Mouse (Mus musculus): ENCODE results near the gene Sirt2. TPM values are rescaled to one million over a fixed set of nuclear protein-coding genes. Genes with fewer than 3 reads are reported as not detected.

Gene Sirt2
- polyA plus RNA-seq, 1 experiment from 2014 or later = 110 TPM

GRCm38 (mm10) chr7:28825686-28826401, 59.3 kb downstream of the Sirt2 start:
- Histone ChIP-seq H3K27me3 (replicated peaks; ENCODE audit: control insufficient read depth, insufficient read depth, low read length) (no peaks in the 10 kb centered on the region), H3K4me3 (ENCODE audit: low read depth, low read length) (peak overlapping the region; percentile 39), H3K4me1 (ENCODE audit: control insufficient read depth, insufficient read depth, low read length) (peaks cover 9% of the 10 kb centered on the region), H3K9ac (ENCODE audit: low read length) (peak overlapping the region; percentile 66), H3K9me3 (replicated peaks; ENCODE audit: control insufficient read depth, low read length) (no peaks in the 10 kb centered on the region), H3K27ac (ENCODE audit: low read depth, low read length) (peak overlapping the region; percentile 21; the same call in 1 of the 2 replicates), H3K4me2 (ENCODE audit: low read length) (peak overlapping the region; percentile 69), H3K36me3 (ENCODE audit: control insufficient read depth, insufficient read depth, low read length) (peaks cover 38% of the 10 kb centered on the region)
- DNase-seq (ENCODE audit: low spot score) = no peak
- 61% methylated on average over 11 of the region's 11 CpGs for WGBS
- ATAC-seq = no peak

- Histone ChIP-seq H3K27me3 (replicated peaks; ENCODE audit: control insufficient read depth, insufficient read depth, low read length) (no peaks in the 10 kb centered on the region), H3K36me3 (ENCODE audit: control insufficient read depth, insufficient read depth, low read length) (peaks cover 35% of the 10 kb centered on the region), H3K4me2 (ENCODE audit: low read length) (no peak overlapping the region), H3K9me3 (replicated peaks; ENCODE audit: control insufficient read depth, low read length) (no peaks in the 10 kb centered on the region), H3K27ac (ENCODE audit: low read depth, low read length) (no peak overlapping the region), H3K4me3 (ENCODE audit: low read depth, low read length) (no peak overlapping the region), H3K4me1 (ENCODE audit: control insufficient read depth, insufficient read depth, low read length) (peaks cover 9% of the 10 kb centered on the region), H3K9ac (ENCODE audit: low read length) (no peak overlapping the region)
- DNase-seq (ENCODE audit: low spot score) (no peak), ATAC-seq (no peak)
- WGBS = 92% methylated on average over 7 of the region's 7 CpGs
These were observed 59.9 kb downstream of the Sirt2 start for GRCm38 (mm10) chr7:28826402-28826772.

- H3K27ac ChIP-seq (ENCODE audit: low read depth, low read length) = no peak overlapping the region
- WGBS = 42% methylated on average over 3 of the region's 3 CpGs
These were observed 60.8 kb downstream of the Sirt2 start for GRCm38 (mm10) chr7:28827338-28827737.

GRCm38 (mm10) chr7:28829821-28830220, 63.3 kb downstream of the Sirt2 start:
- WGBS = 95% methylated on average over 8 of the region's 8 CpGs
- Histone ChIP-seq H3K4me1 (ENCODE audit: control insufficient read depth, insufficient read depth, low read length) (peaks cover 5% of the 10 kb centered on the region; the same call in 1 of the 2 replicates), H3K9me3 (replicated peaks; ENCODE audit: control insufficient read depth, low read length) (no peaks in the 10 kb centered on the region), H3K4me3 (ENCODE audit: low read depth, low read length) (no peak overlapping the region), H3K27me3 (replicated peaks; ENCODE audit: control insufficient read depth, insufficient read depth, low read length) (no peaks in the 10 kb centered on the region), H3K9ac (ENCODE audit: low read length) (no peak overlapping the region), H3K27ac (ENCODE audit: low read depth, low read length) (no peak overlapping the region), H3K4me2 (ENCODE audit: low read length) (no peak overlapping the region), H3K36me3 (ENCODE audit: control insufficient read depth, insufficient read depth, low read length) (peaks cover 21% of the 10 kb centered on the region; the same call in 1 of the 2 replicates)
- DNase-seq (ENCODE audit: low spot score) = no peak
- no peak for ATAC-seq

More at GRCm38 (mm10) chr7:28827338-28827737, 60.8 kb downstream of the Sirt2 start:
- Histone ChIP-seq H3K9me3 (replicated peaks; ENCODE audit: control insufficient read depth, low read length) (no peaks in the 10 kb centered on the region), H3K9ac (ENCODE audit: low read length) (no peak overlapping the region), H3K27me3 (replicated peaks; ENCODE audit: control insufficient read depth, insufficient read depth, low read length) (no peaks in the 10 kb centered on the region), H3K4me1 (ENCODE audit: control insufficient read depth, insufficient read depth, low read length) (peaks cover 9% of the 10 kb centered on the region), H3K4me3 (ENCODE audit: low read depth, low read length) (no peak overlapping the region), H3K4me2 (ENCODE audit: low read length) (no peak overlapping the region), H3K36me3 (ENCODE audit: control insufficient read depth, insufficient read depth, low read length) (peaks cover 33% of the 10 kb centered on the region)
- DNase-seq (ENCODE audit: low spot score) = peak; percentile 83
- no peak for ATAC-seq

GRCm38 (mm10) chr7:28830981-28831380, 64.4 kb downstream of the Sirt2 start:
- no peaks in the 10 kb centered on the region for H3K9me3 ChIP-seq (replicated peaks; ENCODE audit: control insufficient read depth, low read length)
- ATAC-seq = no peak
- no peaks in the 10 kb centered on the region for H3K4me1 ChIP-seq (ENCODE audit: control insufficient read depth, insufficient read depth, low read length)
- no peak for DNase-seq (ENCODE audit: low spot score)
- WGBS = 93% methylated on average over 5 of the region's 5 CpGs
- H3K4me2 ChIP-seq (ENCODE audit: low read length) = no peak overlapping the region
- no peak overlapping the region for H3K27ac ChIP-seq (ENCODE audit: low read depth, low read length)
- H3K4me3 ChIP-seq (ENCODE audit: low read depth, low read length) = no peak overlapping the region
- peaks cover 21% of the 10 kb centered on the region; the same call in 1 of the 2 replicates for H3K36me3 ChIP-seq (ENCODE audit: control insufficient read depth, insufficient read depth, low read length)
- no peaks in the 10 kb centered on the region for H3K27me3 ChIP-seq (replicated peaks; ENCODE audit: control insufficient read depth, insufficient read depth, low read length)
- no peak overlapping the region for H3K9ac ChIP-seq (ENCODE audit: low read length)

- no peak overlapping the region for H3K4me2 ChIP-seq (ENCODE audit: low read length)
- no peak for ATAC-seq
- H3K27me3 ChIP-seq (replicated peaks; ENCODE audit: control insufficient read depth, insufficient read depth, low read length) = no peaks in the 10 kb centered on the region
- DNase-seq (ENCODE audit: low spot score) = no peak
- H3K27ac ChIP-seq (ENCODE audit: low read depth, low read length) = no peak overlapping the region
- peaks cover 21% of the 10 kb centered on the region; the same call in 1 of the 2 replicates for H3K36me3 ChIP-seq (ENCODE audit: control insufficient read depth, insufficient read depth, low read length)
- H3K9me3 ChIP-seq (replicated peaks; ENCODE audit: control insufficient read depth, low read length) = no peaks in the 10 kb centered on the region
- 93% methylated on average over 17 of the region's 17 CpGs for WGBS
- no peaks in the 10 kb centered on the region for H3K4me1 ChIP-seq (ENCODE audit: control insufficient read depth, insufficient read depth, low read length)
- H3K4me3 ChIP-seq (ENCODE audit: low read depth, low read length) = no peak overlapping the region
- H3K9ac ChIP-seq (ENCODE audit: low read length) = no peak overlapping the region
These were observed 65.0 kb downstream of the Sirt2 start for GRCm38 (mm10) chr7:28831411-28832125.

GRCm38 (mm10) chr7:28832137-28832536, 65.6 kb downstream of the Sirt2 start:
- Histone ChIP-seq H3K27me3 (replicated peaks; ENCODE audit: control insufficient read depth, insufficient read depth, low read length) (no peaks in the 10 kb centered on the region), H3K4me3 (ENCODE audit: low read depth, low read length) (no peak overlapping the region), H3K27ac (ENCODE audit: low read depth, low read length) (no peak overlapping the region), H3K4me2 (ENCODE audit: low read length) (no peak overlapping the region), H3K9ac (ENCODE audit: low read length) (no peak overlapping the region), H3K4me1 (ENCODE audit: control insufficient read depth, insufficient read depth, low read length) (no peaks in the 10 kb centered on the region), H3K9me3 (replicated peaks; ENCODE audit: control insufficient read depth, low read length) (no peaks in the 10 kb centered on the region), H3K36me3 (ENCODE audit: control insufficient read depth, insufficient read depth, low read length) (peaks cover 21% of the 10 kb centered on the region; the same call in 1 of the 2 replicates)
- DNase-seq (ENCODE audit: low spot score) (no peak), ATAC-seq (no peak)
- WGBS = 77% methylated on average over 6 of the region's 6 CpGs

GRCm38 (mm10) chr7:28833723-28834347, 67.3 kb downstream of the Sirt2 start, which contains the start of gene Lgals4:
Gene Lgals4, plus strand, starts transcription at chr7:28833854.
- no peak within 1 kb of the TSS for H3K4me3 ChIP-seq (ENCODE audit: low read depth, low read length)
- H3K4me1 ChIP-seq (ENCODE audit: control insufficient read depth, insufficient read depth, low read length) = no peaks in the 10 kb centered on the region
- no peak for ATAC-seq
- no peak within 1 kb of the TSS for H3K9ac ChIP-seq (ENCODE audit: low read length)
- H3K4me2 ChIP-seq (ENCODE audit: low read length) = no peak within 1 kb of the TSS
- H3K9me3 ChIP-seq (replicated peaks; ENCODE audit: control insufficient read depth, low read length) = no peaks in the 10 kb centered on the region
- H3K36me3 ChIP-seq (ENCODE audit: control insufficient read depth, insufficient read depth, low read length) = peaks cover 21% of the 10 kb centered on the region; the same call in 1 of the 2 replicates
- WGBS = 89% methylated on average over 6 of the region's 6 CpGs
- no peaks in the 10 kb centered on the region for H3K27me3 ChIP-seq (replicated peaks; ENCODE audit: control insufficient read depth, insufficient read depth, low read length)
- DNase-seq (ENCODE audit: low spot score) = no peak
- H3K27ac ChIP-seq (ENCODE audit: low read depth, low read length) = no peak within 1 kb of the TSS
